Mouse (Mus musculus) liver, embryonic 14.5 days (tissue): ENCODE results near the gene Tgfbr3. TPM values are rescaled to one million over a fixed set of nuclear protein-coding genes. Genes with fewer than 3 reads are reported as not detected.
A peak's percentile ranks its signal among the peaks of the same experiment; 100 is the strongest.

Experiments used
- ATAC-seq: fragments of 200-750 bp; cut with Nextera tagmentation; 2 replicates; pipeline ENCODE4 v1.8.0; 2017; ENCODE audit warnings: moderate number of reproducible peaks, mild to moderate bottlenecking, moderate library complexity; ENCODE audit not compliant: insufficient read depth
- DNase-seq, 3 experiments: peaks; one replicate each; pipeline ENCODE4 v3.0.0-alpha.2; 2012 to 2013; ENCODE audit warnings: low read depth in 3 of 3, low spot score in 3 of 3
- H3K27ac ChIP-seq: fragments of 300-500 bp; sonication (generic); 2 replicates; pipeline ENCODE4 v1.5.1; 2014; ENCODE audit warnings: moderate library complexity, mild to moderate bottlenecking, control low read depth, inconsistent platforms
- H3K27me3 ChIP-seq: fragments of 300-500 bp; sonication (generic); 2 replicates; pipeline ENCODE4 v1.6.1; 2014; ENCODE audit warnings: mild to moderate bottlenecking, low read length, moderate library complexity; ENCODE audit not compliant: control insufficient read depth, insufficient read depth
- H3K36me3 ChIP-seq: fragments of 300-500 bp; sonication (generic); replicated peaks from 2 replicates; pipeline ENCODE4 v1.6.1; 2014; ENCODE audit warnings: low read depth; ENCODE audit not compliant: control insufficient read depth, insufficient read depth
- H3K4me1 ChIP-seq, 2 experiments: fragments of 200-500 bp in 1 of 2; fragments of 300-500 bp in 1 of 2; sonication (generic) in 1 of 2; replicated peaks; 2 replicates each; pipeline ENCODE4 v1.6.1; 2012 to 2014; ENCODE audit warnings: antibody characterized with exemption in 1 of 2, inconsistent platforms in 1 of 2, low read length in 1 of 2; ENCODE audit not compliant: control insufficient read depth in 2 of 2, insufficient read depth in 2 of 2
- H3K4me2 ChIP-seq: fragments of 300-500 bp; sonication (generic); 2 replicates; pipeline ENCODE4 v1.6.1; 2014; ENCODE audit warnings: low read depth, mild to moderate bottlenecking, control low read depth, moderate library complexity
- H3K4me3 ChIP-seq, 2 experiments: fragments of 200-500 bp in 1 of 2; fragments of 300-500 bp in 1 of 2; sonication (generic) in 1 of 2; 2 replicates each; pipeline ENCODE4 v1.5.1; 2012 to 2014; ENCODE audit warnings: low read depth in 2 of 2, low read length in 2 of 2, mild to moderate bottlenecking in 2 of 2, control low read depth in 1 of 2, inconsistent platforms in 1 of 2, moderate library complexity in 1 of 2; ENCODE audit not compliant: insufficient read depth in 1 of 2
- H3K9ac ChIP-seq: fragments of 300-500 bp; sonication (generic); replicated peaks from 2 replicates; pipeline ENCODE4 v1.6.1; 2014; ENCODE audit warnings: mild to moderate bottlenecking, control low read depth, moderate library complexity
- H3K9me3 ChIP-seq: fragments of 300-500 bp; sonication (generic); 2 replicates; pipeline ENCODE4 v1.6.1; 2016; ENCODE audit warnings: low read length, mixed read lengths; ENCODE audit not compliant: control insufficient read depth
- CTCF ChIP-seq: IDR thresholded peaks from 2 replicates; pipeline ENCODE4 v1.5.1; 2016; ENCODE audit warnings: antibody characterized with exemption, low read depth, control low read depth
- EP300 ChIP-seq: IDR thresholded peaks from 2 replicates; pipeline ENCODE4 v1.6.1; 2016; ENCODE audit warnings: antibody characterized with exemption, low read depth
- WGBS: fragments of 180-500 bp; shearing (Covaris S2); extraction: QIAGEN DNeasy Blood & Tissue Kit; methylation state at CpG from one replicate; pipeline ENCODE4 v1.1.7; 2014; ENCODE audit not compliant: insufficient replicate concordance; 5-methylcytosine and 5-hydroxymethylcytosine counted together
- polyA plus RNA-seq, 2 experiments: library from polyadenylated mRNA; depleted of rRNA in 1 of 2; stranded (reverse) in 1 of 2; unstranded in 1 of 2; fragments of >200 nt; fragmentation: Nextera tagmentation in 1 of 2; extraction: Ambion mirVana in 1 of 2; gene quantifications; 2 replicates each; pipeline versions ENCODE4 v1.2.1 to v1.2.3; 2012 to 2014

Gene Tgfbr3
- polyA plus RNA-seq, 2 experiments, result 4.3 to 7.5 TPM

DNA sequence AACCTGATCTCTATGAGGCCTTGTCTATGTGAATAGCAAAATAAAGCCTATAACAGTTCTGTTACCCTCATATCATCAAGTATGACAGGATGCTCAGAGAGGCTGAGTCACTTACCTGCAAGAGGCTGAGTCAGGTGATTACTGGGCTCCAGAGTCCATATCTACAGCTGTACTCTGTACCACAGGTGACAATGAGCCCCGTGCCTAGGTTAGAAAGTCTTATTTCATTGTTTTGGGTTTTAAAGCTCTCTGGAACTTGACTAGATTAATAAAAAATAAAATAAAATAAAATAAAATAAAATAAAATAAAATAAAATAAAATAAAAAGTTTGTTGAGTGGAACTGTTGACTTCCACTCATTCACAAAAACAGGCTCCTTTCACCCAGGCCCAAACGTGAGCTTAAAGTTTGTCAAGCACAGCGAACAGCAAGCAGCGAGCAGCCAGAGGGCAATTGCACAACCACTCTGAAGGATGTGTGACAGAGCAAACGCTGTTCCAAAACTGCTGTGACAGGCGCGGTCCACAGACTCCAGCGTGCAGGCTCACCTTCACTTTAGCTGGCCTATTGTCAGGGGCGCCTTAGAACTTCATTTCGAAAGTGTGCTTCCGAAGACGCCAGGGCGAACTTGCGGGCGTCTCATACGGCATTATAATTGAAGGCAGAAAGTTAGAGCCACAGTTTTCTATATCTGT is 6.5 kb upstream of the Tgfbr3 start:
- TF ChIP-seq CTCF, result no peak
- TF ChIP-seq EP300, result no peak
- DNase-seq (no peak), ATAC-seq (no peak)
- H3K27ac ChIP-seq, result no peak overlapping the region
- no peak overlapping the region for H3K4me3 ChIP-seq
- no peak overlapping the region for H3K9ac ChIP-seq
- peaks cover 0 to 4% of the 10 kb centered on the region in 2 experiments; a peak in 2 of 4 replicates for H3K4me1 ChIP-seq
- no peaks in the 10 kb centered on the region for H3K27me3 ChIP-seq
- no peak overlapping the region for H3K4me2 ChIP-seq
- no peaks in the 10 kb centered on the region for H3K9me3 ChIP-seq
- 62% methylated on average over 16 of the region's 16 CpGs for WGBS
- H3K36me3 ChIP-seq, result no peaks in the 10 kb centered on the region

DNA sequence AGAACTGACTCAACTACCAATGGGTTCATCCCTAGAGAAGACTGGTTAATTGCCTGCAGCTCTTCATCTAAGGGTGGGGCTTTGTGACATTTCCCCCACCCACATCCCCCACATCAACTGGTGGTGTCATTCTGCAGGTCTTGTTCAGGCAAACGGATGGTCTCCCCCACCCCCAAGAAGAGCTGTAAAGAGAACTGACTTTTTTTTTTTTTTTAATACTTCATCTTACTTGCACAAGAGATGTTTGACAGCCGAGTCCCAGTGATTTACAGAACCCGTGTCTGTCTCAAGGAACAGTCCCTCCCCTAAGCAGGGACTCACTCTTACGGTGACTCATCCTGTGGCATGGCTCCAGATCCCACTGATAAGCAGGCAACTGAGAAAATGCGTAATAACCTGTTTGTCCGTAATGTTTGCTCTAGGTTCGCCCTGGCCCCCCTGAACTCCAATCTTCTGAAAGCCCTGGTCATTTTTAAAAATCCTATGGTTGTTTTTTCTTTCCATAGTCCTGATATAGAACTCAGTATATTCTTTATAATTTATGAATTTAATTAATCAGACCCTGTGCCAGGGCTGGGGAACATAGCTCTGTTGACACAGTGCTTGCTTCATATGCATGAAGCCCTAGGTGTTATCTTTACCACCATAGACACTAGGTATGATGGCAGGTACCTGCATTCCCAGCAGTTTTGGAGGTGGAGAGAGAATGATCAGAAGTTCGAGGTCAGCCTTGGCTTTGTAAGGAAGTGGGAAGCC is 5.8 kb upstream of the Tgfbr3 start:
- no peak overlapping the region for H3K4me3 ChIP-seq
- H3K36me3 ChIP-seq, result no peaks in the 10 kb centered on the region
- 0 out of 2 replicates have a peak, but pooled peaks cover under 1% of the 10 kb centered on the region for H3K27me3 ChIP-seq
- H3K9me3 ChIP-seq, result no peaks in the 10 kb centered on the region
- TF ChIP-seq CTCF (no peak), EP300 (no peak)
- DNase-seq (no peak), ATAC-seq (no peak)
- peaks cover 0 to 4% of the 10 kb centered on the region in 2 experiments; a peak in 2 of 4 replicates for H3K4me1 ChIP-seq
- H3K9ac ChIP-seq, result no peak overlapping the region
- no peak overlapping the region for H3K4me2 ChIP-seq
- 23% methylated on average over 8 of the region's 8 CpGs for WGBS
- H3K27ac ChIP-seq, result no peak overlapping the region

GRCm38 (mm10) chr5:107294041-107294440 is 4.6 kb upstream of the Tgfbr3 start:
- no peak for DNase-seq
- Histone ChIP-seq H3K9ac (no peak overlapping the region), H3K4me2 (no peak overlapping the region), H3K9me3 (no peaks in the 10 kb centered on the region), H3K27me3 (0 out of 2 replicates have a peak, but pooled peaks cover 3% of the 10 kb centered on the region), H3K4me3 (no peak overlapping the region), H3K36me3 (no peaks in the 10 kb centered on the region), H3K27ac (no peak overlapping the region), H3K4me1 (peaks cover 0 to 4% of the 10 kb centered on the region in 2 experiments; a peak in 2 of 4 replicates)
- TF ChIP-seq CTCF (no peak), EP300 (no peak)
- no peak for ATAC-seq
- WGBS, result 68% methylated on average over 4 of the region's 4 CpGs

DNA sequence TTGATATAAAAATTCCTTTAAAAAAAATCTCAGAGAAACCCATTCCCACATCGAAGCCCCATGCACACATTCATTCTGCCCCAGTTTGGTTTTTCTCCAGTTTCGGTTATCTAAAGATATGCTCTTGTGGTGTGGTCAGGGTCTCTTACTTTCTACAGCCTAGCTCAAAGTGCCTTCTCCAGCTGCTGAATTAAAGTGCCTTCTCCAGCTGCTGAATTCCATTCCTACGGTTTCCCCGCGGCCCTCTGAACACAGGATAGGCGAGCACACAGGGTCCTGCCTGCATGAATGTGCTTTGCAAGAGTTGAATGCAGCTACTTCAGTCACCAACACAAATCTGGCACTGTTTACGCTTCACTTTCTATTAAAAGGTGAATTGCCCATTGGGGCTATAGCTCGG is 557 bp upstream of the Tgfbr3 start:
- Histone ChIP-seq H3K4me3 (no peak overlapping the region; a peak in 1 of 4 replicates), H3K36me3 (no peaks in the 10 kb centered on the region), H3K27me3 (0 out of 2 replicates have a peak, but pooled peaks cover 3% of the 10 kb centered on the region), H3K27ac (no peak overlapping the region), H3K4me2 (peak overlapping the region; percentile 97), H3K9ac (no peak overlapping the region), H3K9me3 (no peaks in the 10 kb centered on the region), H3K4me1 (peaks cover 0 to 4% of the 10 kb centered on the region in 2 experiments; a peak in 2 of 4 replicates)
- no peak for ATAC-seq
- TF ChIP-seq EP300 (no peak), CTCF (no peak)
- no peak for DNase-seq
- WGBS, result 46% methylated on average over 8 of the region's 8 CpGs
